Mouse (Mus musculus) urinary bladder, adult 18-20 months (tissue): Measurements from ENCODE around the gene Ccdc54.

Experiments
- DNase-seq, 2 experiments: peaks; one replicate each; pipeline ENCODE4 v3.0.0; 2022; ENCODE audit warnings: low spot score in 2 of 2, mixed read lengths in 2 of 2

The Ccdc54 gene

DNA sequence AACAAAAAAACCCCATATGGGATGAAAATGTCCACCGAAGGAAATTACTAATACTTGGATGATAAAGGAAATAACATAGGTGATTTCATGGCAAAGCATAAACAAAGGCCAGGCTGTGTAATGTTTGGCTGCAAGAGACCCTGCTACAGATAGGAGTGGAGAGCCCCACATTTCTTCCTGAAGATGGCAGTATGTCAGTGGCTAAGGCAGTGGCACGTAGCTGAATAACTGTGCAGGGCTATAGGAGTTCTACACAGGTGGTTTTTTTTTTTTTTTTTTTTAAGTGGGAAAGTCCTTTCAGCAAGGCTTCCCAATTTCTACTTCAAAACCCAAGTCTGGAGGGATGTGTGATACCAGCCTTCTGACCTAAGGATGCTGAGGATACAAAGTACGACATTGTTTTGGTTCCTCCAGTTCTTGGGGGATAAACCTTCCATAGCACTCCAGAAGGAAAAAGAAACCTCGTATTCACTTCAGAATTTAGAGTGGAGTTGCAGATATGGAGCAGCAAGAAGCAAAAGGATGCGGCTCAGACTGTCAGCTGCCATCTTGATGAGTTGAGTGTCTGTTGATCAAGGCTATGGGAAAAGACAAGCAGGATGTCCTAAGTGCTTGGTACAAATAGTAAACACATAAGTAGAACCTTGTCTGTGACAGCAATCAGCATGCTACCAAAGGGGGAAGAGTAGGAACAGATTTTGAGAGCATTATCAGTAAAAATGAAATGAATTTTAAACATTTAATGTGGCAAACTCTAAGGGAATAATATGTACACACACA, 48.2 kb downstream of the Ccdc54 start:
- no peak for DNase-seq
